Mouse (Mus musculus) adrenal gland, postnatal 4 days (tissue): ENCODE results near the gene Tex33. TPM values are rescaled to one million over a fixed set of nuclear protein-coding genes. Genes with fewer than 3 reads are reported as not detected.

ENCODE experiments used
- microRNA-seq: library from miRNA; unstranded; fragments of <30 nt; microRNA quantifications from one replicate; pipeline ENCODE4 v1.2.0, GENCODE M21; 2021
- total RNA-seq, 2 experiments: library from RNA; stranded (reverse); gene quantifications; 2 replicates each; pipeline ENCODE4 v1.2.3; 2021

Gene Tex33
- total RNA-seq, 2 experiments from 2014 or later: not detected

Small RNA genes within 50 kb of the gene (microRNA-seq; reads per million reads assigned to microRNA genes)
- not detected for gene Mir7676-2

Other genes with a start within 250 kb of the Tex33 start
- gene Ift27, start 221.8 kb downstream of the Tex33 start, total RNA-seq: 10 to 100 TPM; 32.1 to 32.8 TPM
- 10 to 100 TPM in 1 of 2 experiments, 1 to 10 TPM in 1; 2.8 to 13.4 TPM for gene Pvalb, start 189.5 kb downstream of the Tex33 start, total RNA-seq
- 1 to 10 TPM; 3.6 to 4.9 TPM for gene Ncf4, start 151.1 kb downstream of the Tex33 start, total RNA-seq
- 1 to 10 TPM; 1.7 to 2.1 TPM for gene Csf2rb2, start 90.2 kb downstream of the Tex33 start, total RNA-seq
- 10 to 100 TPM; 10.9 to 13.4 TPM for gene Csf2rb, start 70.2 kb downstream of the Tex33 start, total RNA-seq
- gene Tst, start 10.0 kb upstream of the Tex33 start, total RNA-seq: 100 to 1,000 TPM; 217 to 242 TPM
- 10 to 100 TPM; 52.8 to 53.8 TPM for gene Mpst, start 10.5 kb upstream of the Tex33 start, total RNA-seq
- 100 to 1,000 TPM; 107 to 113 TPM for gene Kctd17, start 32.7 kb upstream of the Tex33 start, total RNA-seq
- 10 to 100 TPM in 1 of 2 experiments, 1 to 10 TPM in 1; 1.8 to 22.4 TPM for gene Tmprss6, start 72.7 kb upstream of the Tex33 start, total RNA-seq
- gene Il2rb, start 99.4 kb upstream of the Tex33 start, total RNA-seq: 1 to 10 TPM in 1 of 2 experiments, under 1 TPM in 1; 0.64 to 1.3 TPM
- gene C1qtnf6, start 135.5 kb upstream of the Tex33 start, total RNA-seq: 10 to 100 TPM; 81.8 to 93.0 TPM
- gene Sstr3, start 148.8 kb upstream of the Tex33 start, total RNA-seq: 1 to 10 TPM in 1 of 2 experiments, under 1 TPM in 1; 0.79 to 1.3 TPM
- gene Rac2, start 176.9 kb upstream of the Tex33 start, total RNA-seq: 10 to 100 TPM in 1 of 2 experiments, 1 to 10 TPM in 1; 9.4 to 10.4 TPM
- gene Cyth4, start 201.1 kb upstream of the Tex33 start, total RNA-seq: 1 to 10 TPM; 8.2 to 9.5 TPM